Mouse (Mus musculus) MEL (cell line): Measurements from ENCODE around the gene Gm49384. TPM values are rescaled to one million over a fixed set of nuclear protein-coding genes. Genes with fewer than 3 reads are reported as not detected.
"Not testable (repeated sequence)": the region's sequence is repeated elsewhere in the genome, so short reads cannot be mapped to it uniquely, and the experiment has no call there.

ENCODE experiments used
- DNase-seq: peaks from one replicate; pipeline ENCODE4 v3.0.0; 2011; ENCODE audit warnings: low read depth, low spot score
- H3K27ac ChIP-seq: 2 replicates; pipeline ENCODE4 v1.5.1; 2012; ENCODE audit warnings: low read depth, mild to moderate bottlenecking, control low read depth, low read length, moderate library complexity; ENCODE audit not compliant: control insufficient read depth
- H3K27me3 ChIP-seq, 2 experiments: fragments of 150-350 bp in 1 of 2; sonication (generic) in 1 of 2; 2 replicates each; pipeline ENCODE4 v1.6.1; 2012; ENCODE audit warnings: low read length in 2 of 2, mild to moderate bottlenecking in 2 of 2, improper control_type of control experiment in 1 of 2, moderate library complexity in 1 of 2; ENCODE audit not compliant: insufficient read depth in 2 of 2, control insufficient read depth in 1 of 2
- H3K36me3 ChIP-seq, 2 experiments: 2 replicates each; pipeline ENCODE4 v1.6.1; 2012 to 2014; ENCODE audit warnings: low read length in 2 of 2, improper control_type of control experiment in 1 of 2, inconsistent platforms in 1 of 2, mild to moderate bottlenecking in 1 of 2; ENCODE audit not compliant: insufficient read depth in 2 of 2, control insufficient read depth in 1 of 2
- H3K4me1 ChIP-seq, 2 experiments: fragments of 150-350 bp in 1 of 2; sonication (generic) in 1 of 2; 2 replicates each; pipeline ENCODE4 v1.6.1; 2012; ENCODE audit warnings: low read length in 2 of 2, improper control_type of control experiment in 1 of 2, mild to moderate bottlenecking in 1 of 2; ENCODE audit not compliant: insufficient read depth in 2 of 2, control insufficient read depth in 1 of 2
- H3K4me3 ChIP-seq, 2 experiments: fragments of 150-350 bp in 1 of 2; sonication (generic) in 1 of 2; 2 replicates each; pipeline ENCODE4 v1.5.1; 2012; ENCODE audit warnings: low read depth in 2 of 2, low read length in 2 of 2, mild to moderate bottlenecking in 2 of 2, moderate library complexity in 2 of 2, control low read depth in 1 of 2, improper control_type of control experiment in 1 of 2; ENCODE audit not compliant: control insufficient read depth in 1 of 2, insufficient read depth in 1 of 2
- H3K79me2 ChIP-seq: 2 replicates; pipeline ENCODE4 v1.6.1; 2012; ENCODE audit warnings: mild to moderate bottlenecking, low read length, moderate library complexity; ENCODE audit not compliant: control insufficient read depth, poor library complexity, insufficient read depth
- H3K9ac ChIP-seq: 2 replicates; pipeline ENCODE4 v1.6.1; 2012; ENCODE audit warnings: low read depth, mild to moderate bottlenecking, control low read depth, low read length, moderate library complexity; ENCODE audit not compliant: control insufficient read depth, poor library complexity, severe bottlenecking
- H3K9me3 ChIP-seq: fragments of 150-350 bp; sonication (generic); replicated peaks from 2 replicates; pipeline ENCODE4 v1.6.1; 2012; ENCODE audit warnings: mild to moderate bottlenecking, low read length, improper control_type of control experiment, moderate library complexity; ENCODE audit not compliant: insufficient read depth
- BHLHE40 ChIP-seq: IDR thresholded peaks from 2 replicates; pipeline ENCODE4 v1.6.1; 2012; ENCODE audit warnings: low read depth, mild to moderate bottlenecking, inconsistent platforms, low read length, improper control_type of control experiment, borderline replicate concordance
- CHD1 ChIP-seq: IDR thresholded peaks from 2 replicates; pipeline ENCODE4 v1.6.1; 2012; ENCODE audit warnings: low read depth, mild to moderate bottlenecking, inconsistent platforms, low read length, improper control_type of control experiment
- CHD2 ChIP-seq: IDR thresholded peaks from 2 replicates; pipeline ENCODE4 v1.6.1; 2011; ENCODE audit warnings: low read length, improper control_type of control experiment
- CTCF ChIP-seq, 3 experiments: IDR thresholded peaks in 2 of 3; conservative IDR thresholded peaks in 1 of 3; 2 replicates each; pipeline ENCODE4 v1.5.1; 2011 to 2012; ENCODE audit warnings: low read length in 3 of 3, low read depth in 2 of 3, mild to moderate bottlenecking in 2 of 3, improper control_type of control experiment in 1 of 3, inconsistent platforms in 1 of 3, mixed read lengths in 1 of 3, moderate library complexity in 1 of 3; ENCODE audit not compliant: control insufficient read depth in 1 of 3, insufficient read depth in 1 of 3, poor library complexity in 1 of 3, severe bottlenecking in 1 of 3
- ELF1 ChIP-seq: IDR thresholded peaks from 2 replicates; pipeline ENCODE4 v1.6.1; 2014; ENCODE audit warnings: low read depth, mild to moderate bottlenecking, inconsistent platforms, low read length, improper control_type of control experiment, moderate library complexity
- EP300 ChIP-seq, 2 experiments: IDR thresholded peaks; 2 replicates each; pipeline ENCODE4 v1.6.1; 2011; ENCODE audit warnings: improper control_type of control experiment in 2 of 2, low read length in 2 of 2, low read depth in 1 of 2, mild to moderate bottlenecking in 1 of 2
- ETS1 ChIP-seq: IDR thresholded peaks from 2 replicates; pipeline ENCODE4 v1.6.1; 2012; ENCODE audit warnings: low read depth, mild to moderate bottlenecking, inconsistent platforms, low read length, improper control_type of control experiment, moderate library complexity
- HCFC1 ChIP-seq: IDR thresholded peaks from 2 replicates; pipeline ENCODE4 v1.6.1; 2012; ENCODE audit warnings: low read depth, mild to moderate bottlenecking, inconsistent platforms, low read length, improper control_type of control experiment, moderate library complexity
- MAX ChIP-seq: IDR thresholded peaks from 2 replicates; pipeline ENCODE4 v1.6.1; 2011; ENCODE audit warnings: low read length, improper control_type of control experiment
- MYC ChIP-seq: IDR thresholded peaks from 2 replicates; pipeline ENCODE4 v1.6.1; 2011; ENCODE audit warnings: low read depth, mild to moderate bottlenecking, low read length, improper control_type of control experiment, moderate library complexity
- NELFE ChIP-seq: IDR thresholded peaks from 2 replicates; pipeline ENCODE4 v1.6.1; 2011; ENCODE audit warnings: low read depth, low read length, improper control_type of control experiment
- RAD21 ChIP-seq: IDR thresholded peaks from 2 replicates; pipeline ENCODE4 v1.6.1; 2011; ENCODE audit warnings: mild to moderate bottlenecking, low read depth, low read length, improper control_type of control experiment
- RCOR1 ChIP-seq: IDR thresholded peaks from 2 replicates; pipeline ENCODE4 v1.6.1; 2012; ENCODE audit warnings: low read depth, mild to moderate bottlenecking, inconsistent platforms, low read length, improper control_type of control experiment
- SIN3A ChIP-seq: IDR thresholded peaks from 2 replicates; pipeline ENCODE4 v1.6.1; 2012; ENCODE audit warnings: low read length, improper control_type of control experiment, inconsistent platforms
- SMC3 ChIP-seq: IDR thresholded peaks from 2 replicates; pipeline ENCODE4 v1.6.1; 2011; ENCODE audit warnings: low read depth, low read length, improper control_type of control experiment
- TBP ChIP-seq: IDR thresholded peaks from 2 replicates; pipeline ENCODE4 v1.8.0; 2011; ENCODE audit warnings: low read depth, low read length, improper control_type of control experiment
- TCF12 ChIP-seq: IDR thresholded peaks from 2 replicates; pipeline ENCODE4 v1.6.1; 2014; ENCODE audit warnings: low read depth, mild to moderate bottlenecking, inconsistent platforms, low read length, improper control_type of control experiment, moderate library complexity
- USF1 ChIP-seq: IDR thresholded peaks from 2 replicates; pipeline ENCODE4 v1.6.1; 2014; ENCODE audit warnings: low read depth, mild to moderate bottlenecking, inconsistent platforms, low read length, improper control_type of control experiment, moderate library complexity
- USF2 ChIP-seq, 2 experiments: IDR thresholded peaks; 2 replicates each; pipeline ENCODE4 v1.6.1; 2011 to 2012; ENCODE audit warnings: improper control_type of control experiment in 2 of 2, low read length in 2 of 2, borderline replicate concordance in 1 of 2, inconsistent platforms in 1 of 2, low read depth in 1 of 2, mild to moderate bottlenecking in 1 of 2; ENCODE audit not compliant: insufficient read depth in 1 of 2
- ZMIZ1 ChIP-seq: IDR thresholded peaks from 2 replicates; pipeline ENCODE4 v1.6.1; 2012; ENCODE audit warnings: low read depth, mild to moderate bottlenecking, inconsistent platforms, low read length, improper control_type of control experiment, moderate library complexity
- ZNF384 ChIP-seq: IDR thresholded peaks from 2 replicates; pipeline ENCODE4 v1.6.1; 2012; ENCODE audit warnings: low read depth, mild to moderate bottlenecking, inconsistent platforms, low read length, improper control_type of control experiment
- polyA plus RNA-seq, 2 experiments: library from polyadenylated mRNA; stranded (reverse) in 1 of 2; unstranded in 1 of 2; fragments of >175 nt in 1 of 2; fragments of >200 nt in 1 of 2; gene quantifications; 2 replicates each; pipeline versions ENCODE4 v1.2.1 to v1.2.4; 2012; ENCODE audit warnings: low replicate concordance in 2 of 2, low read depth in 1 of 2; ENCODE audit not compliant: insufficient read length in 2 of 2, insufficient read depth in 1 of 2, missing spikeins in 1 of 2
- total RNA-seq: library from RNA; depleted of rRNA; stranded (reverse); fragments of 300-350 nt; gene quantifications from 2 replicates; pipeline ENCODE4 v1.2.3, GENCODE M21; 2012

Gene Gm49384
- total and polyA plus RNA-seq, 3 experiments, result 26.2 to 28.5 TPM; not detected in 1

- DNase-seq, result peak; percentile 43
- peaks cover 0 to 28% of the 10 kb centered on the region in 2 experiments; a peak in 3 of 4 replicates for H3K36me3 ChIP-seq
- H3K9ac ChIP-seq, result peak overlapping the region; percentile 84
- H3K27ac ChIP-seq, result peak overlapping the region; percentile 51; the same call in 1 of the 2 replicates
- peak overlapping the region; percentile 70 to 78 for H3K4me3 ChIP-seq
- no peaks in the 10 kb centered on the region for H3K9me3 ChIP-seq
- no peaks in the 10 kb centered on the region for H3K27me3 ChIP-seq
- peaks cover 2 to 18% of the 10 kb centered on the region in 2 experiments; a peak in 3 of 4 replicates for H3K4me1 ChIP-seq
- H3K79me2 ChIP-seq, result peaks cover 11% of the 10 kb centered on the region
- TF ChIP-seq USF1, result no peak
- 0 out of 2 replicates have a peak, but pooled peaks have one; percentile 28 for TF ChIP-seq ZMIZ1
- TF ChIP-seq CHD1, result 0 out of 2 replicates have a peak, but pooled peaks have one; percentile 72
- peak; percentile 85 for TF ChIP-seq ZNF384
- peak; percentile 38; the same call in 1 of the 2 replicates for TF ChIP-seq NELFE
- TF ChIP-seq USF2 (IDR thresholded peaks at IDR 0.05; ENCODE audit: borderline replicate concordance in 1 of 2, insufficient read depth in 1 of 2, low read depth in 1 of 2, low read length in 2 of 2), result no peak
Measured at GRCm38 (mm10) chr12:69167656-69168460, 36.2 kb downstream of the Gm49384 start.

DNA sequence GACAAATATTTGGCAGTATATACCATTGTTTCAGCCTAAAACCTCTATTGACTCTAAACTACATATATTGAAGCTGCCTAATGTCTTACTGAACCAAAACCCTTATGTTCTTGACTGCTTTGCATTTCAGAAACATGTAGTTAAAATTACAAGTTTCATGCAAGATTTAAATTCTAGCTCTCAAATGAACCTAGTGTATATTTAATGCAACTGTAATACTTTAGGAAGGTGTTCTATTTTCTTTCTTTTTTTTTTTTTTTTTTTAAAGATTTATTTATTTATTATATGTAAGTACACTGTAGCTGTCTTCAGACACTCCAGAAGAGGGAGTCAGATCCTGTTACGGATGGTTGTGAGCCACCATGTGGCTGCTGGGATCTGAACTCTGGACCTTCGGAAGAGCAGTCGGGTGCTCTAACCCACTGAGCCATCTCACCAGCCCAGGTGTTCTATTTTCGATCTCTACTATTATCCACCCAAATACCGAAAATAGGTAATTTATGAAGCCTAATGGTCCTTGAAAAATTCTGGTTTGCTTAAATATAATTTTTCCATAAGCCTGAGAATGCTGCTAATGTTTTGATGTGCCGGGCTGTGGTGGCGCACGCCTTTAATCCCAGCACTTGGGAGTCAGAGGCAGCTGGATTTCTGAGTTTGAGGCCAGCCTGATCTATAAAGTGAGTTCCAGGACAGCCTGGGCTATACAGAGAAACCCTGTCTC, 37.0 kb downstream of the Gm49384 start:
- not testable (repeated sequence) for H3K9me3 ChIP-seq, H3K27ac ChIP-seq, H3K27me3 ChIP-seq
- Histone ChIP-seq H3K79me2 (peaks cover 11% of the 10 kb centered on the region), H3K4me1 (peaks cover 2 to 18% of the 10 kb centered on the region in 2 experiments; a peak in 3 of 4 replicates), H3K9ac (peak overlapping the region; percentile 84; the same call in 1 of the 2 replicates), H3K4me3 (peak overlapping the region; percentile 21 to 70; a peak in 3 of 4 replicates), H3K36me3 (peaks cover 0 to 28% of the 10 kb centered on the region in 2 experiments; a peak in 3 of 4 replicates)
- DNase-seq, result peak; percentile 37
- TF ChIP-seq TBP (peak; percentile 96), ZNF384 (peak; percentile 65; the same call in 1 of the 2 replicates)

- H3K9ac ChIP-seq, result no peak overlapping the region
- DNase-seq, result peak; percentile 73
- peaks cover 7% of the 10 kb centered on the region for H3K79me2 ChIP-seq
- no peaks in the 10 kb centered on the region for H3K27me3 ChIP-seq
- peak overlapping the region in 1 of 2 experiments; percentile 2; a peak in 2 of 4 replicates for H3K4me3 ChIP-seq
- H3K9me3 ChIP-seq, result no peaks in the 10 kb centered on the region
- peaks cover 2 to 18% of the 10 kb centered on the region in 2 experiments; a peak in 3 of 4 replicates for H3K4me1 ChIP-seq
- peaks cover 0 to 25% of the 10 kb centered on the region in 2 experiments; a peak in 2 of 4 replicates for H3K36me3 ChIP-seq
- no peak overlapping the region for H3K27ac ChIP-seq
- peak; percentile 59; the same call in 1 of the 2 replicates for TF ChIP-seq RCOR1
- TF ChIP-seq MYC, result 0 out of 2 replicates have a peak, but pooled peaks have one; percentile 27
- no peak for TF ChIP-seq NELFE
- peak in 2 of 3 experiments; percentile 15 to 24; a peak in 2 of 6 replicates for TF ChIP-seq CTCF (IDR thresholded peaks at IDR 0.05 in 2 of 3, conservative IDR thresholded peaks at IDR 0.05 in 1 of 3; ENCODE audit: control insufficient read depth in 1 of 3, insufficient read depth in 1 of 3, low read depth in 2 of 3, low read length in 3 of 3, poor library complexity in 1 of 3, severe bottlenecking in 1 of 3)
- TF ChIP-seq ETS1, result peak; percentile 64
- peak; percentile 59 for TF ChIP-seq TCF12
- peak; percentile 22 to 67; a peak in 1 of 4 replicates for TF ChIP-seq EP300 (IDR thresholded peaks at IDR 0.05; ENCODE audit: low read depth in 1 of 2, low read length in 2 of 2)
- TF ChIP-seq CHD2, result no peak
- peak; percentile 49 for TF ChIP-seq SIN3A
- TF ChIP-seq RAD21, result peak; percentile 3
- TF ChIP-seq MAX, result peak; percentile 39; the same call in 1 of the 2 replicates
- TF ChIP-seq ELF1, result no peak
- TF ChIP-seq HCFC1, result no peak
- TF ChIP-seq SMC3, result no peak
- peak; percentile 33; the same call in 1 of the 2 replicates for TF ChIP-seq BHLHE40
Measured at GRCm38 (mm10) chr12:69164904-69165303, 39.2 kb downstream of the Gm49384 start.
